Mouse (Mus musculus) lung, adult 2 months (tissue): ENCODE measurements around the gene Olfr885.

Experiments used
- CTCF ChIP-seq: fragments of 200-500 bp; IDR thresholded peaks from 2 replicates; pipeline ENCODE4 v1.5.1; 2011; ENCODE audit warnings: mild to moderate bottlenecking, low read length, control low read depth; ENCODE audit not compliant: insufficient read depth
- POLR2A ChIP-seq: fragments of 200-500 bp; IDR thresholded peaks from 2 replicates; pipeline ENCODE4 v1.6.1; 2011; ENCODE audit warnings: low read depth, mild to moderate bottlenecking, control low read depth, low read length, borderline replicate concordance; ENCODE audit errors: extremely low read depth

DNA sequence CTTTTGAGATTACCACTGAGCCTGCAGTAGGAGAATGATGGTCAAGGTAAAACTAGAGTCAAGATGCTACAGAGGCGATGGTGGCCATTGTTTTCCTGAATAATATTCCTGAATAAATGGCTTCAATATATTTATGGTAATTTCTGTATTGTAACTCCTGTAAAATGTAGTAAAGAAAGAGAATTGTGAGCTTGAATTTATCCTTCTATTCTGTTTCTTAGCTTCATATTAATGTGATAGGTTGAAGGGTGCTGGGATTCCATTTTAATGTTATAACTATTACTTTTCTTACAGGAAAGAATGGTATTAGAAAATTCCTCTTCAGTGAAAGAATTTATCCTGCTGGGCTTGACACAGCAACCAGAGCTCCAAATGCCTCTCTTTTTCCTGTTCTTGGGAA lies 35.6 kb upstream of the Olfr885 start, which contains the start of gene Olfr883:
- TF ChIP-seq CTCF (no peak), POLR2A (no peak)
